Mouse (Mus musculus): ENCODE measurements at regions not wholly inside any gene's neighbourhood (a gene's known extent, or its start where the extent isn't known, plus 50 kb on each side); places are given as distances from the start of the nearest gene placed in this dataset.

GRCm38 (mm10) chr19:28732998-28733397 is 53.1 kb upstream of the Glis3 start:
- no peak for DNase-seq

- no peak for DNase-seq
Observed at GRCm38 (mm10) chr19:28733781-28734180, 53.9 kb upstream of the Glis3 start.

- peak; percentile 78 to 83 for DNase-seq
Observed at GRCm38 (mm10) chr19:28743176-28743793, 63.4 kb upstream of the Glis3 start.

- no peak for DNase-seq
Observed at GRCm38 (mm10) chr19:28745105-28745504, 65.2 kb upstream of the Glis3 start.

GRCm38 (mm10) chr19:28745534-28745933 is 65.7 kb upstream of the Glis3 start:
- peak in 1 of 2 experiments; percentile 22 for DNase-seq

GRCm38 (mm10) chr19:28751091-28751490 is 71.2 kb upstream of the Glis3 start:
- DNase-seq: peak in 1 of 2 experiments; percentile 15

GRCm38 (mm10) chr19:28758854-28759253 is 76.0 kb upstream of the Slc1a1 start:
- DNase-seq: peak; percentile 35 to 71

GRCm38 (mm10) chr19:28764795-28765360 is 70.0 kb upstream of the Slc1a1 start:
- DNase-seq: no peak

GRCm38 (mm10) chr19:28768218-28768617 is 66.6 kb upstream of the Slc1a1 start:
- DNase-seq: no peak

GRCm38 (mm10) chr19:28770419-28770818 is 64.4 kb upstream of the Slc1a1 start:
- DNase-seq: no peak

- no peak for DNase-seq
Observed at GRCm38 (mm10) chr19:28771836-28772235, 63.0 kb upstream of the Slc1a1 start.

GRCm38 (mm10) chr19:28772840-28773570 is 61.8 kb upstream of the Slc1a1 start:
- peak in 1 of 2 experiments; percentile 15 for DNase-seq

- peak; percentile 11 to 39 for DNase-seq
Observed at GRCm38 (mm10) chr19:28776868-28777267, 58.0 kb upstream of the Slc1a1 start.

- DNase-seq: peak in 1 of 2 experiments; percentile 9
Observed at GRCm38 (mm10) chr19:28777674-28778073, 57.2 kb upstream of the Slc1a1 start.

- DNase-seq: no peak
Observed at GRCm38 (mm10) chr19:28778386-28778785, 56.5 kb upstream of the Slc1a1 start.

GRCm38 (mm10) chr19:28781971-28782370 is 52.9 kb upstream of the Slc1a1 start:
- DNase-seq: no peak
